Mouse (Mus musculus): Measurements from ENCODE around the gene Armcx2.
"Not testable (repeated sequence)": the region's sequence is repeated elsewhere in the genome, so short reads cannot be mapped to it uniquely, and the experiment has no call there.

The Armcx2 gene

GRCm38 (mm10) chrX:134808755-134809224, at the start of gene Armcx2:
TSS of gene Armcx2 (minus strand) at chrX:134809221.
- DNase-seq (ENCODE audit: extremely low spot score, low read depth, low spot score) = peak; percentile 28

- DNase-seq (ENCODE audit: extremely low spot score, low read depth, low spot score) = no peak
Observed at GRCm38 (mm10) chrX:134849662-134850061, 40.6 kb upstream of the Armcx2 start.

GRCm38 (mm10) chrX:134844424-134844823, 35.4 kb upstream of the Armcx2 start:
- DNase-seq (ENCODE audit: extremely low spot score, low read depth, low spot score) = no peak

DNA sequence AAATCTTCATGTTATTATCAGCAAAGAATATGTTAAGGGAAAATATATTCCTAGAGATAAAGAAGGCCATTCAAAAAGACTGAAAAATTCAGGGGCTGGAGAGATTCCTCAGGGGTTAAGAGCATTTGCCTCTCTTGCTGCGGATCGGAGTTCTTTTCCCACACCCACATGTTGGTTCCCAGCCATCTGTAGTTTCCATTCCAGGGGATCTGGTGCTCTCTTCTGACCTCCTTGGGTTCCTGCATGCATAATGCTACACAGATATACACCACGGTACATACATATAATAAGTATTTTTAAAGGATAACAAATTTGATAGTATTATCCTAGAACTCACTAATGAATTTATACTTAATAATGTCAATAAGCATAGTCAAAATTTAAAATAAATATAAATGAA, 21.5 kb upstream of the Armcx2 start:
- DNase-seq (ENCODE audit: extremely low spot score, low read depth, low spot score) = no peak

- no peak for DNase-seq (ENCODE audit: extremely low spot score, low read depth, low spot score)
Observed at GRCm38 (mm10) chrX:134807833-134808754, 927 bp downstream of the Armcx2 start.

- no peak for DNase-seq (ENCODE audit: extremely low spot score, low read depth, low spot score)
Observed at GRCm38 (mm10) chrX:134787728-134788127, 21.3 kb downstream of the Armcx2 start.

DNA sequence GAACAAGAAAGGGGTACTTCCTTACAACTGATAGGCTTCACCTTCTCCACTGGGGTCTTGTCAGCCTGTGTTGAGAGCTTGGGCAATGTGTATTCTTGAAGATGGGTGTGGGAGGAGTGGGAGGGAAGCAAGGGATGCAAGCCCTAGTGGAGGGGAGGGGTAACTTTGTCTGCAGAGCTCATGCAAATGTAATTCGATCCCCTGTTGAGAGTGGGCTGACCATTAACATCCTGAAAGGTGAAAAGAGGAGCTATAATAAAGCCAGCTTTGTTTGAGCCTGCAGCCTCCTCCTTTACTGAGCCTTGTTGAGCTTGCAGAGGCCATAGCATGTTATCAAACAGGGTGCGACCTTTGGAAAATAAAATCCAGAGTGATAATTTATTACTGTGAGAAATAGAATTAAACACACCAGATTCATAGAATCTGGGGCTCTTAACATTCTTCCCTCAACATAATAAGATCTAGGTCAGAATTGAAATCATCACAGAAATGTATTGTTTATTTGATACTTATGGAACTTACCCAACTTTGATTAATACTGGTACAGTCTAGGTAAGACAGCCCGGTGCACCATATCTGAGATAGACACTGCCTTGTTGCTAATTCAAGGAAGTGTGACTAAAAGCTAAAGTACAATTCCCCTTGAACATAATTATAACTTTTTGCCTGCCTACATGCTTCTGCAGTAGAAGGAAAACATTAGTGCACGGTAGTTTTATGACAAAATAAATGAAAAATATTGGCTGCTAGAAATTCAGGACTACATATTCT, 45.4 kb downstream of the Armcx2 start:
- not testable (repeated sequence) for DNase-seq (ENCODE audit: extremely low spot score, low read depth, low spot score)

DNA sequence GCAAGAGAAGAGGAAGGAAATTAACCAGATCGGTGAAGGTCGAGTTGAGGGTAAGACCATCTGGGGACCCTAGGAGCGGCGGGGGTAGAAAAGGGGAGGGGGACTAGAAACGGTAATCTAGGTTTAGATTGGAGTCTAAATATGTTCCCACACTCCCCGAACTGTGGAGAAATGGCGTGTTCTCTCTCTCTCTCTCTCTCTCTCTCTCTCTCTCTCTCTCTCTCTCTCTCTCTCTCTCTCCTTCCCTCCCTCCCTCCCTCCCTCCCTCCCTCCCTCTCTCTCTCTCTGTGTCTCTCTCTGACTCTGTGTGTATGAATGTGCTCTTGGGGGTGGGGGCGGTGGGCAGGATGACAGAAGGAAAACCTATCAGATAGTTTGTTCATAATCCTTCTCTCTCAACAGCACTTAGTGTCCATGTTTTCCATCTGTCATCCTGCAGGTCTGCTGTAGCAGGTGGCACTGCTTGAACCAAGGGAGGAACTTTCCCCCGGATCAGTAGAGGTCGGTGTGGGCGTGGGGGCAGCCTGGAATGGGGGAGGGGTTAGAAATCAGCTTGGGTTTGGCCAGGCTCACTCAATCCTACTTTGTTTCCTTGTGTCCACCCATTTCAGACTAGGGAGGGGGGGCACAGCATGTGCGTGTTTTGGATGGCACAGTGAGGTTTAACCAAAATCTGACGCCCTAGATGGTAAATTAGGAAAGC, 51.6 kb downstream of the Armcx2 start:
- DNase-seq (ENCODE audit: extremely low spot score, low read depth, low spot score) = no peak

GRCm38 (mm10) chrX:134756434-134757292, 52.4 kb downstream of the Armcx2 start, which contains the start of gene Armcx3:
TSS of gene Armcx3 (plus strand) at chrX:134756595.
- DNase-seq (ENCODE audit: extremely low spot score, low read depth, low spot score) = no peak

Measured in hindlimb bud, embryonic 11.5 days (tissue).